Mouse (Mus musculus): ENCODE data around the gene Stk40.
A peak's percentile ranks its signal among the peaks of the same experiment; 100 is the strongest.

Stk40 gene

DNA sequence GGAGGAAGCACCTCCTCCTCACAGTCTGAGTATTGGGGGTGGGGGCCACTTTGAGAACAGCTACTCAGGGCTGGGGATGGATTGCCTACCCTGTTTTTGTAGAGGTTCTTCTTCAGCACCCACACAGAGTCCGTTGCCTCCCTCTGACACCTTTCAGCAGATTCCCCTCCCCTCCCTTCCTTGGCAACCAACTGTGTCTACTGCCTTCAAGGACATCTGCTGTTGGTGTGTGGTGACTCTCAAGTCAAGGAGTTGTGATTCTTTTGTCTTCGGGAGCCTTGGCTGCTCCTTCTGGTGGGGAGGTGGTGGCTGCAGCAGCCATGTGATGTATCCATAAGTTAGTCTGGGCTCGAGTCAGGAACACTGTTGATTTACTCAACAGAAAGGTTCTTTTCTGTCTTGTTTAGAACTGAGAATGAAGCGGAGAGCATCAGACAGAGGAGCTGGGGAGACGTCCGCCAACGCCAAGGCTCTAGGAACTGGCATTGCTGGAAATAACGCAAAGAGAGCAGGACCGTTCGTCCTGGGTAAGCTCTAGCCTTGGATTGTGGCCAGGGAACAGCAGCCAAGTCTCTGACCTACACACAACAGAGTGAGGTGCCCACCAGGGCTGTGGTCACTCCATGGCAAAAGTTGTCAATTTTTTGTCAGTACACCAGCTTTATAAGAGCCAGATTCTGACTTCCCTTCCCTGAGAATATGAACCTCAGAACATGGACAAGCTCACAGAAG is 19.7 kb downstream of the Stk40 start:
- no peak for DNase-seq (ENCODE audit: low spot score)

DNA sequence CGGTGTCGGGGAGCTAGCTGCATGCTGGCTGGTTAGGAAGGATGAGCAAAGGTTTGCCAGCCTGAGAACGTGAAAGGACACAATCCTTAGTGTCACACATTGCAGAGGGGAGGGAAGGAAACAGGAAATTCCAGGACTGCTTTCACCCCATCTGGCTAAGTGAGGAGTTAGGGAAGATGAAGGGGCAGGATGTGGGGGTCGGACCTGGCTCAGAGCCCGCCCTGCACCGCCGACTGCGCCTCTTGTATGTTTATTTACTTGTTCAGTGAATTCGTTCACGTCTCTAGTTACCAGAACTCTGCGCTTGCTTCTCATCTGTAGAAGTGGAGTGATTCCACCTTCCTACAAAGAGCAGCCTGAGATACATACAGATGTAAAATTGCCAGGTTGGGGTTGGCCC is 26.7 kb downstream of the Stk40 start:
- DNase-seq (ENCODE audit: low spot score), result no peak

- no peak for DNase-seq (ENCODE audit: low spot score)
Measured at GRCm38 (mm10) chr4:126131290-126132121, 27.7 kb downstream of the Stk40 start.

- DNase-seq (ENCODE audit: low spot score), result no peak
Measured at GRCm38 (mm10) chr4:126132636-126133264, 29.0 kb downstream of the Stk40 start.

GRCm38 (mm10) chr4:126134236-126134635 is 30.5 kb downstream of the Stk40 start:
- DNase-seq (ENCODE audit: low spot score), result no peak

- DNase-seq (ENCODE audit: low spot score), result no peak
Measured at GRCm38 (mm10) chr4:126134639-126135038, 30.9 kb downstream of the Stk40 start.

DNA sequence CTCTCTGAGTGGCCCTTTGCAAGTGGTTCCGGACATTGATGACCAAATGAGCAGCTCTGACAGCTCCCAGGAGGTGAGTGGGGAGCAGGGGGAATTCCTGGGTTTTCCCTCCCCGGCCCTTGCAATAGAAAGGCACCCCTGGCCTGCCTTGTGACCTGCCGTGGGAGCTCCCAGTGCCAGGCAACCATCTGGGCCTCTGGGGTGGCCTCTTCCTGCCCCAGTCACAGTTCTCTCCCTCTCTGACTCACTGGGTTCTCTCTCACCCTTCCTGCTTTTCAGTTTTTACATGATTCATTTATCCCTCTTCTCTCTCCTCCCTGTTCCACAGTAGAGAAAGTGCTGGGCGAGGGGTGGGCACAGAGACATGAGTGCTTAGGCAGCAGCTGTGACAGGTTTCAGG is 34.0 kb downstream of the Stk40 start:
- DNase-seq (ENCODE audit: low spot score), result no peak

- DNase-seq (ENCODE audit: low spot score), result no peak
Measured at GRCm38 (mm10) chr4:126141021-126141420, 37.3 kb downstream of the Stk40 start.

GRCm38 (mm10) chr4:126145396-126145795 is 41.6 kb downstream of the Stk40 start:
- DNase-seq (ENCODE audit: low spot score), result no peak

DNA sequence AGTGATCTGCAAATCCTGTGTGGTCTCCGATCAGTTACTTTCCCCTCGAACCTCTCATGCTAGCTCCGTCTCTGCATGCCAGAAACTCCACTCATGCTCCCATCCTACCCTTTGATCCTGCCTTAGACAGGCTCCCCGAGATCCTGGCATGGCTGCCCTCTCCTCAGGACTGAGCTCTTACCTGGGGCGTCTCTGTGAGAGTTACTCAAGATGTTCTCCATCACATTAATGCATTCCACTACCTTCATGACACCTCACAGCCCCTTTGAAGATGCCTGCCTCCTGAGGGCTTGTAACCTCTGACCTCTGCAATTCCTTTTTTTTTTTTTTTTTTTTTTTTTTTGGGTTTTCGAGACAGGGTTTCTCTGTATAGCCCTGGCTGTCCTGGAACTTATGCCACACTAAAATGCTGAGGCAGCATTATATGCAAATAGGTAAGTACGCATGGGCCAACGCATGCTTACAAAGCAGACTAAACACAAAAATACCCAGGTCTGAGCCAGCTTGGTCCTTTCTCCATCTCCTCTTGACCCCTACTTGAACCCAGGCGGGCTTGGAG is 43.3 kb downstream of the Stk40 start:
- no peak for DNase-seq (ENCODE audit: low spot score)

DNA sequence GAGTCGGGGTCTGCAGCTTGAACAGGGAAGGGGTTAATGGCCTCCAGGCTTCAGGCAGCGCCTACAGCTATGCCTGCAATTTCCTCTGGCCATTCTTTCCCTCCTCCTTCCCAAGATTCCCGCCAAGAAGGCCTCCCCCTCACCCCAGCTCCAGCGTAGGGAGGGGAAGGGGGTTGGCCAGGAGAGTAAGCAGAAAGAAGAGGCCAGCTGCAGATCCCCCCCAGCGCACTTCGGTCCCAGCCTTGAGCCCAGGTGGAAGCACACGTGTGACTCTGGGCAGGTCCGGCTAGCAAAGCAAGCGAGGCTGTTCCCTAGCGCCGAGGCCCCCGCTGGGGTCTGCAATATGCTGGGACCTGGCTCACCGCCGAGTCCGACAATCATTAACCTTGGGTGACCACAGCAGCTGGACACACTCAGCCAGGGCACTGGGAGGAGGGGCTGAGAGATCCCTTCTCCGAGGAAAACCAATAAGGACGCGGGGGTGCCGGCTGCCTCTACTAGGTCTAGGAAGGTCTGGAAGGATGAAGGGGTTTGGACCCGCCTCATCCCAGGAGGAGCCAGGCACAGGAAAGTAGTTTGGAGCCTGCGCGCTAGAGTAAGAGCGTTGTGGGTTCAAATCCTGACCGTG is 43.9 kb downstream of the Stk40 start, which contains the start of gene Eva1b:
Eva1b (plus strand) TSS at position 212 of the 628 bp plus-strand sequence.
- DNase-seq (ENCODE audit: low spot score), result peak; percentile 89

GRCm38 (mm10) chr4:126148161-126148961 is 44.6 kb downstream of the Stk40 start:
- peak; percentile 82 for DNase-seq (ENCODE audit: low spot score)

DNA sequence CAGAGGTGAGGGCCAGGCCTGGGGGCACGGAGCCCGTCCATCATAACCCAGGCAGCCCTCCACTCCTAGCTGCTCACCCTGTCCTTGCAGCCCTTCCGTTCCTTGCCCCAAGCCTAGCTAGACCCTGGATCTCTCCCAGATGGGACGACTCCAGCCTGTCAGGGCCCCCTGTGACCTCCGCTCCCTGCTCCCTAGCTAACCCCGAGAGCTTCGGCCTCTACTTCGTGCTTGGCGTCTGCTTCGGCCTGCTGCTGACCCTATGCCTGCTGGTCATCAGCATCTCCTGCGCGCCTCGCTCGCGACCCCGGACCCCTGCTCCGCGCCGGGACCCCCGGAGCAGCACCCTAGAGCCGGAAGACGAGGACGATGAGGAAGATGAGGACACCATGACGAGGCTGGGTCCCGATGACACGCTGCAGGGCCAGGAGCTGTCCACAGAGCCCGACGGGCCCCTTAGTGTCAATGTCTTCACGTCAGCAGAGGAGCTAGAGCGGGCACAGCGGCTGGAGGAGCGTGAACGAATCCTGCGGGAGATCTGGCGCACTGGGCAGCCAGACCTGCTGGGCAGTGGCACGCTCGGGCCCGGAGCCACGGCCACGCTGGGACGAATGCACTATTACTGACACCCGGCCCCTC is 45.4 kb downstream of the Stk40 start:
- DNase-seq (ENCODE audit: low spot score), result no peak

GRCm38 (mm10) chr4:126149798-126150197 is 46.0 kb downstream of the Stk40 start:
- DNase-seq (ENCODE audit: low spot score), result no peak

DNA sequence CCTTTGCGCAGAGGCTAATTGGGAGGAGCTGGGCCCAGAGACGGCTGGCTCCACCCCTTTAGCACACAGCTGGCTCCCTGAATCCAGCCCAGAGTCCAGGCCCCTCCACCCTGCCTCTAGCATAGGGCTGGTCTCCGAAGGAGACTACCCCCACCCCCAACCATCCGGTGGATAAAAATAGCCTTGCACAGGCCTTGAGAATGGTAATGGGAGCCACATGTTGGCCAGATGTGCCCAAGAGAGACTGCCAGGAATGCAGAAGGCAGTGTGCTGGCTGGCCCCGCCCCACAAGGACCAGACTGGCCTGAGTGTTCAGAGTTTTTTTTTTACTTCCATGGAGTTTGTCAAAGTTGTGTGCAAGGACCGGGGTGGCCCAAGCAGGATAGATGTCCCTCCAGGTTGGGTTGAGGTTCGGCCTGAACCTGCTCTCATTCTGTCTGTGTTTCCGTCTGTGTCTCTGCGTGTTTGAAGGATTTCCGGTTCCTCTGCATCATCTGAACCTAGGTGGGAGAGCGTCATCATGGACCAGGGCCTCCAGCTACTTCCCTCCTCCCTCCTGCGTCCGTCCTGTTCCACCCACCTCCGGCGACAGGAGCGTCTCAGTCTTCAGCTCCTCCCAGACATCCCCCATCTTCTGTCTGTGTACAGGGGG is 46.7 kb downstream of the Stk40 start:
- peak; percentile 86 for DNase-seq (ENCODE audit: low spot score)

- DNase-seq (ENCODE audit: low spot score), result no peak
Measured at GRCm38 (mm10) chr4:126150949-126151320, 47.2 kb downstream of the Stk40 start.

DNA sequence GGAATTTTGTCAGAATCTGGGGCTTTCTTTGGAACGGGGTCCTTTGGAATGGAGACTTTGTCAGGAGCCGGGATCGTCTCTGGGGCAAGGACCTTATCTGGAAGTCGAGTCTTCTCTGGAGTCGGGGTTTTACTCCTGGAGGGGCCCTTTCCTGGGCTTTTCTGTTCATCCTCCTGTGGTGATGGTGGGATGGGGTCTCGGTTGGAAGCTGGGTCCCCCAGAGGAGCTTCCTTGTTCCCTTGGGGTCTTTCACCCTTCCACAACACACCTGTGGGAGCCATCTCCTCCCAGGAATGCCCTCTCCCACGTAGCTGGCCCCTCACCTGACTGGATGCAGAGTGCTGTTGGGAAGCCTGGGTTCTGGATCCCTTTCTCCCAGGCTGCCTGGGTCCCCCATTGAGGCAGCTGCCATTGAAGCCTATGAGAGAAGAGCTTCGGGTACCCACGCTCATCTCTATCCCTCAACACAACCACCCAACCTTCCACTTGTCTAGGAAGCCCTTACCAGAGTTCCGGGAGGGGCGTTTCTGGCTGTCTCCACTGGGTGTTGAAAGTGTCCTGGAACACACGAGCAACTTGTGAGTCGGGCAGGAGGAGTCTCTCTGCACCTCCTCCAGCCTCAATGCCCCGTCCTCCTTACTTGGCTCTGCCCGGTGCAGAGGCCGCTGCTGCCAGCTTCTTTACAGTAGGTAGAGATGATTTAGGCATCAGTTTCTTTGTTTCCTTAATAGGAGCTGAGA is 48.1 kb downstream of the Stk40 start:
- no peak for DNase-seq (ENCODE audit: low spot score)

DNA sequence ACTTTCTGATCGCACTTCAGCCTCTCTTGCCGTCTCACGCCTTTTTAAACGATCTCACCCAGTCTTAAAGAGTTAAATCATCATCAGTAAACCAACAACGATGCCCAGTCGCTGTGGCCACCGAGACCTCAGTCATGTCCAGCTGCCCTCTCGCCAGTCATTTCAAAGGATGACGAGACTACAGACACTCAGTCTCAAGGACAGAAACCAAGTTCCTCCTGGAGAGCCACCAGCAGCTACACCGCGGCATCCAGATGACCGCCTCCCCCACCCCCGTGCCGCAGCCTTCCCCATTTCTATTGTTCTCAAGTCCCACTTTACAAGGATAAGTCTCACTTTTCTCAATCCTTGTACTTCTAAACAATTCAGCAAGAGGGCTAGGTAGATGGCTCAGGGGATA is 49.1 kb downstream of the Stk40 start:
- DNase-seq (ENCODE audit: low spot score), result no peak

DNA sequence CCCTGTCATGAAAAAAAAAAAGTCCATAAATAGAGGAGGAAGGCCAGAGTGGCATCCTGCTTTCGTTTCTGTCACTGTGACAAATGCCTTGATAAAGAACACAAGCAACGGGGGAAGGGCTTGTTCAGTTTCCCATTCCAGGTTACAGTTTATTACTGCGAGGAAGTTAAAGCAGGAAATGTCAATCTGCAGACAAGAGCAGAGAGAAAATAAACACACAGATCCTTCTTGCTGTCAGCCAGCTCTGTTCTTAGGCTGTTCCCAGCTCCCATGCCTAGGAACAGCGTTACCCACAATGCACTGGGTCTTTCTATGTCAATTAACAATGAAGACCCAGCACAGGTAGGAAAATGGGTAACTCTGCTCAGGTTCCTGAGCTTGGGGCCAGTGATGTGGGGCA is 51.4 kb downstream of the Stk40 start:
- DNase-seq (ENCODE audit: low spot score), result no peak

DNA sequence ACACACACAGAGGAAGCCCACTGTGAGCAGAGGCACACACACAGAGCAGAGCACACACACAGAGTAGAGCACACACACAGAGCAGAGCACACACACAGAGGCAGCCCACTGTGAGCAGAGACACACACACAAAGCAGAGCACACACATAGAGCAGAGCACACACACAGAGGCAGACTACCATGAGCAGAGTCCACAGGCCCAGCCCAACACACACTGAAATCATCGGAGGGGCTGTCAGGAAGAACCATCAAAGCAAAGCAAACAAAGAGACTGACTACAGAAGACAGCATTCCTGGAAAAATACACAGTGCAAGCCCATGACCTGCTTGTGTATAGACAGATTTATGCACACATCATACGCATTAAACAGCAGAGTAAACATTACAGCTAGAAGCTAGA is 52.1 kb downstream of the Stk40 start:
- no peak for DNase-seq (ENCODE audit: low spot score)

All from testis, postnatal 10 days (tissue).